Mouse (Mus musculus): Measurements from ENCODE around the gene Camk1g.

Camk1g gene

DNA sequence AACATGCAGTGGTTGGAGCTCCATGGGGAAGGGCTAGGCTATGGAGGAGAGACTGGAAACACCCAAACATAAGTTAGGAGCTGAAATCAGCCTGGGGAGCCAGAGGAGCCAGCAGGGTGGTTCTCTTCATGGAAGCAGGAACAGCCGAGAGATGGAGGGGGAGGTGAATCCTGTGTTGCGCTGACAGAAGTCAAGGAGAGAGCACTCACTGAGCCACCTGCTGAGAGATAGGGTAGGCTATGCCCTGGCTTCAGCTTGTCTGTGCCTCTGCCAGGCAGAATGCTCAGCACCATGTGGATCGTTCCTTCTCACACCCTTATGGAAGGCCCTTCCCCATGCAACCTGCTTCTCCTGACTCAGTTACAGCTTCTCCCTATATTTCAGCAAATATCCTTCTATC, 36.3 kb downstream of the Camk1g start:
- DNase-seq (ENCODE audit: low read depth, low spot score), result no peak

GRCm38 (mm10) chr1:193332671-193333070, 37.4 kb downstream of the Camk1g start:
- no peak for DNase-seq (ENCODE audit: low read depth, low spot score)

DNA sequence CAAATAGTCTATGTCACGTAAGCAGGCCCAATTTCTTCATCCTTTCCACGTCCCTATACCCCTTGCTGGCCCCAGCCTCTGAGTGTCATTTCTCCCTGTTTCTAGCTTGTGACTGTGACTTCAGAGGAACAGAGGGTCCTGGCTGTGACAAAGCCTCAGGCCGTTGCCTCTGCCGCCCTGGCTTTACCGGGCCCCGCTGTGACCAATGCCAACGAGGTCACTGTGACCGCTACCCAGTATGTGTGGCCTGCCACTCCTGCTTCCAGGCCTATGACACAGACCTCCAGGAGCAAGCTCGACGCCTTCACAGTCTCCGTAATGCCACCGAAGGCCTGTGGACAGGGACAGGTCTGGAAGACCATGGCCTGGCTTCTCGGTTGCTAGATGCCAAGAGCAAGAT, 38.1 kb downstream of the Camk1g start:
- DNase-seq (ENCODE audit: low read depth, low spot score), result no peak

DNA sequence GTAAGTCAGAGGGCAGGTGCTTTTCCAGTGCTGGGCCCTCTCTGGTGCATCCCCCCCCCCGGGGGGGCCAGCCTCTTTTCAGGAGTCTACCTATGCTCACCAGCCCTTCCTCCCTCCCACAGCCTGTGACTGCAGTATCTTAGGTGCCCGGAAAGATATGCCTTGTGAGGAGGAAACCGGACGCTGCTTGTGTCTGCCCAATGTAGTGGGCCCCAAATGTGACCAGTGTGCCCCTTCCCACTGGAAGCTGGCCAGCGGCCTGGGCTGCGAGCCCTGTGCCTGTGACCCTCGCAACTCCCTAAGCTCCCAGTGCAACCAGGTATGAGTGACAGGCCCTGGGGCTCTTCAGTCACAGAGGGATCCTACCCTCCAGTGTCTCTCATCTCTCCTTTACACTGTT, 39.5 kb downstream of the Camk1g start:
- no peak for DNase-seq (ENCODE audit: low read depth, low spot score)

- peak; percentile 37 for DNase-seq (ENCODE audit: low read depth, low spot score)
Measured at GRCm38 (mm10) chr1:193330172-193330571, 39.9 kb downstream of the Camk1g start.

DNA sequence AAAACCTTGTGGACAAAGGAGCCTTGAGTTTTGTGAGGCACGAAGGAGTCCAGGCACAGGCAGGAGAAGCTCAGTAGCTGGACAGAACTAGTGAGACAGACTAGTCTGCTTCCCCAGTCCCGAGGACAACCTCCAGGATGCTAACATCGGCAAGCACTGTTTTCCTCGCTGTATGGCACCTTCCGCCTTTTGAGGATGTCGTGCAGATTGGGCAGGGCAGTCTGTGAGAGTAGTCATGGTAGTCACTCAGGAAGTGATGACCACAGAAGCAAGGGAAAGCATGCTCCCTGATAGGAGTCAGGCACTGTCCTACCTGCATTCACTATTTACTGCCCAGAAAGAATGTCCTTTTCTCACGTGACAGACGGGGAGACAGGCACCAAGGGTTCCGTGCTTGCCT, 40.5 kb downstream of the Camk1g start:
- DNase-seq (ENCODE audit: low read depth, low spot score), result no peak

GRCm38 (mm10) chr1:193327686-193328085, 42.4 kb downstream of the Camk1g start:
- DNase-seq (ENCODE audit: low read depth, low spot score), result no peak

GRCm38 (mm10) chr1:193327216-193327615, 42.9 kb downstream of the Camk1g start:
- DNase-seq (ENCODE audit: low read depth, low spot score), result no peak

DNA sequence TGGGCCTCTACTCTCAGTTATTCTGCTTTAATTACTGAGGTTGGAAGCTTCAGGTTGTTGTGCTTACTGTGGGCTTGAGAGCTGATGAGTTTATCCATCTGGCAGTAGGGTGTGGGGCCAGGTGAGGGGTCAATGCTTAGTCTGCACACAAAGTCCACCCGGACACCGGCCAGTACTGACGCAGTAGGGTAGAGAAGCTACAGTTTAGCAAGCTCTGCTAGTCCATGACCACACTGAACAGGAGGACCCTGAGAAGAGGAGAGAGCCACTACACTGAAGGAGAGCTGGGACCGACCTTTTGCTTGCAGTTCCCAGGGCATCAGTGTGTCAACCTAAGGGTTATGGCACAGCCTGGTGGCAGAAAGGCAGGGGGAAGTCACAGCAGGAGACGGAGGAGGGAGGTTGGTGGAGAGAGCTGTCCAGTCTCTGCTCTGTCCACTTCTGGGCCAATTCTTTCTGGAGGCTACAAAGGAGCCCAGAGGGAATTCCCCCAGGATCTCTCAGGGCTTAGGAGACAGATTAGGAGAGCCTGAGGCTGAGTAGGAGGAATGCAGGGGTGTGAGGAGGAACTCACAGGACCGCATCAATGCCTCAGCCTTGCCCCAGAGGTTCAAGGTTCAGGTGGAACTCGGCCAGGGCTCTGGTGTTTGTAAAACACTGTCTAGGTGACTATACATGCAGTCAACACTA, 43.5 kb downstream of the Camk1g start:
- no peak for DNase-seq (ENCODE audit: low read depth, low spot score)

DNA sequence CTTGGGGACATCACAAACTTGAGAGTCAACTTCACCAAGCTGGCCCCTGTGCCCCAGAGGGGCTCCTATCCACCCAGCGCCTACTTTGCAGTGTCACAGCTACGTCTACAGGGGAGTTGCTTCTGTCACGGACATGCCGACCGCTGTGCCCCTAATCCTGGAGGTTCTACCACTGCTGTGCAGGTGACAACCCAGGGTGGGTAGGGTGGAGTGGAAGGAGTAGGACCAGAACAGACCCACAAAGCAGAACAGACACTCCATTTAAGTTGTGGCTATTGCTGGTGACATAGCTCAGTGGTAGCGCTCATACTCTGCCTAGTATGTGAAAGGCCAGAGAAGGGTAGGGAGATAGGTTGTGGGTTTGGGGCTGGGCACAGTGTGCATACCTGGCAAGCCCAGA, 44.2 kb downstream of the Camk1g start:
- DNase-seq (ENCODE audit: low read depth, low spot score), result no peak

DNA sequence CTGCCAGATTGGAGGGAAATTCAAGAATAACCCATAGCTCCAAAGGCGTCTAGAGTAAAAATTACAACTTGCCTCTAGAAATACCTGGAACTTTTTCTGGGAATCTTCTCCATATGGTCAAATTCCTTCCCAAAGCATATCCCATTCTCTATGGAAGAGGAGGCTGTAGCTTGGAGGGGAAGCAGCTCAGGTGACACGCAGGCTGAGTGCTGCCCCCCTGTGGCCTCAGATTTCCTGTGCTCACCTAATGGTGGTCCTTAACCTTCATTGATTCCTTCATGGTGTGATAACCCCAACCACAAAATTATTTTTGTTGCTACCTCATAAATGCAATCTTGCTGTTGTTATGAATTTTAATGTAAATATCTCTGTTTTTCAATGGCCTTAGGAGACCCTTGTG, 45.9 kb downstream of the Camk1g start:
- peak; percentile 26 for DNase-seq (ENCODE audit: low read depth, low spot score)

GRCm38 (mm10) chr1:193323686-193324085, 46.4 kb downstream of the Camk1g start:
- DNase-seq (ENCODE audit: low read depth, low spot score), result no peak

GRCm38 (mm10) chr1:193320398-193320797, 49.7 kb downstream of the Camk1g start:
- no peak for DNase-seq (ENCODE audit: low read depth, low spot score)

- no peak for DNase-seq (ENCODE audit: low read depth, low spot score)
Measured at GRCm38 (mm10) chr1:193319721-193320120, 50.4 kb downstream of the Camk1g start.

DNA sequence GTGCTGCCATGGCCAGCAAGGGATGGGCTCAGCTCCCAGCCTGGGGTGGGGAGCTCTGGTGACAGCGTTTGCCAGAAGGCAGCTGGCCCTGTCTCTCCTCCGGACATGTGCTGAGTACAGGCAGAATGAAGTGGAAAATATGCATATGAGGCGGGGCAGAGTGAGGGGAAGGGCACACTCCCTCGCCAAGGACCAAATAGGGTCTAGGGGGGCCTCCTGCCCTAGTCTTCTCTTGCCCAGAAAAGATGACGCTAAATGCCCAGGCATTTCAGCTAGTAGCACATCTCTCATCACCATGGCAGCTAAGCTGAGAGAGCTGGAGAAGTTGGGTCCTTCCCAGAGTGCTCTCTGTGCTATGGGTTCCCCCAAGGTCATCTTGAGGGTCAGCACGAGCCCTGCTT, 52.9 kb downstream of the Camk1g start:
- DNase-seq (ENCODE audit: low read depth, low spot score), result no peak

DNA sequence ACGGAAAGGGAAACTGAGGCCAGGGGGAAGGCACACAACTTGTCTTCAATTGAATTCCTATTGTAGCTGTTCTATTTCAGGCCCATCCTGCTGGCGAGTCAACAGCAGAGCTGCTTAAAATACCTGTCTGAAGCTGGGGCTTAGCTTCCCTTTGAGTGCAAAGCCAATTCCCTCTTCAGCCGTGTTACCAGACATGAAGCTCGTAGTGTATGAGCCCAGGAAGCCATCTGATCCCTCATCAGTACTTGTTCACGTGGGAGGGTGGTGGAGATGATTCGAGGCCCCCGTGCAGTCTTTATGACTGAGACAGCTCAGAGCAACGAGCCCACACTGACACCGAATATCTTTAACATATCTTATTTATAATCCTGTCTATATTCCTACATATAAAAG, 53.7 kb downstream of the Camk1g start:
- no peak for DNase-seq (ENCODE audit: low read depth, low spot score)

GRCm38 (mm10) chr1:193315705-193316357, 54.3 kb downstream of the Camk1g start:
- DNase-seq (ENCODE audit: low read depth, low spot score), result no peak

DNA sequence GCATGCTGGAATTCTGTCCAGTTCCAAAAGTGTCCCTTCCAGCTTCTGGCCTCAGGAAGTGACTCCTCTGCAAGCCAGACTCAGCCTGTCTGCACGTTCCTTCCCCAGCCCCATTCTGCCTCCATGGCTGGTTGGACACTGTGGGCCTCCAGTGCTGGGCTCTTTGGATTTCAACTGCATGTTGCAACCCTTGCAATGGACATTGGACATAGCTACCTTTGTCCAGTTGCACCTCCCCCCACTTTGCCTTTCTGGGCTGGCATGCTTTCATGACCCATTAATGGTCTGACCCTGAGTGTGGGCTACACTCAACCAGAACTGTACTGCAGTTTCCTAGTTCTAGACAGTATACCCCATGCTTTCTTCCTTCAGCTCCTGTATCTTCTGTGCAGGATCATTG, 58.5 kb downstream of the Camk1g start:
- no peak for DNase-seq (ENCODE audit: low read depth, low spot score)

- no peak for DNase-seq (ENCODE audit: low read depth, low spot score)
Measured at GRCm38 (mm10) chr1:193310519-193311085, 59.5 kb downstream of the Camk1g start.

GRCm38 (mm10) chr1:193309785-193310518, 60.1 kb downstream of the Camk1g start:
- no peak for DNase-seq (ENCODE audit: low read depth, low spot score)

DNA sequence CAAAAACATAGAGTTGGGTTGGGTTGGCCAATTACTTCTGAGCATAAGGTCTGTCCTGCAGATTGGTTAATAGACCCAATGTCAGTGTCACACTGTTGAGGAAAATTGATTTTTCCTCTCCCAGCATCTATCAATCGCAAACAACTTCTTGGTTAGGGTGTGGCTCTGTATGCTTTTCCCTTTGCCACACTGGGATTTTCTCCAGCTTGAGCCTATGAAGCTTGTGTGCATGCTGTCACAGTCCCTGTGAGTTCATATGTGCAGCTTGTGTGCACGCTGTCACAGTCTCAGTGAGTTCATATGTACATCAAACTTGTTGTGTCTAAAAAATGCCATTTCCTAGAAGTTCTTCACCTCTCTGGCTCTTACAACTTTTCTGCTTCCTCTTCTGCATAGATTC, 63.3 kb downstream of the Camk1g start:
- no peak for DNase-seq (ENCODE audit: low read depth, low spot score)

- DNase-seq (ENCODE audit: low read depth, low spot score), result no peak
Measured at GRCm38 (mm10) chr1:193305386-193305785, 64.7 kb downstream of the Camk1g start.

GRCm38 (mm10) chr1:193303096-193303495, 67.0 kb downstream of the Camk1g start:
- no peak for DNase-seq (ENCODE audit: low read depth, low spot score)

Data from A20 (cell line).